Mouse (Mus musculus) thymus, postnatal 25 days (tissue): ENCODE measurements around the gene Vps52.
"Not testable (repeated sequence)": the region's sequence is repeated elsewhere in the genome, so short reads cannot be mapped to it uniquely, and the experiment has no call there.

ENCODE experiments used
- DNase-seq: peaks from one replicate; pipeline ENCODE4 v3.0.0; 2022

Gene Vps52

DNA sequence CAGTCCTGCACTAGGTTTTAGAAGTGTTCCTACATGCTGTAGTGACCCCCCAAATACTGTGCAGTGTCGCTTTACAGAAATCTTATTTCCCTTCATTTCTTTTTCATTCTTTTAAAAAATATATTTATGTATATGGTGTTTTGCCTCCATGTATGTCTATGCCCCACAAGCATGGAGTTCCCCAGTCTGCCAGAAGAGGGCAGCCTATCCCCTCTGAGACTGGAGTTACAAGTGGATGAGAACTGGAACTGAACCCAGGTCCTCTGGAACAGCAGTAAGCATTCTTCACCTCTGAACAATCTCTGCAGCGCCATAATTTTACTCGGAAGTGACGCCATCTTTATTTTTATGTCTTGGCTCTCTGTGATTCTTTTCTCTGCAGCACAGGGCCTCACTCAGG is 13.8 kb downstream of the Vps52 start:
- no peak for DNase-seq

DNA sequence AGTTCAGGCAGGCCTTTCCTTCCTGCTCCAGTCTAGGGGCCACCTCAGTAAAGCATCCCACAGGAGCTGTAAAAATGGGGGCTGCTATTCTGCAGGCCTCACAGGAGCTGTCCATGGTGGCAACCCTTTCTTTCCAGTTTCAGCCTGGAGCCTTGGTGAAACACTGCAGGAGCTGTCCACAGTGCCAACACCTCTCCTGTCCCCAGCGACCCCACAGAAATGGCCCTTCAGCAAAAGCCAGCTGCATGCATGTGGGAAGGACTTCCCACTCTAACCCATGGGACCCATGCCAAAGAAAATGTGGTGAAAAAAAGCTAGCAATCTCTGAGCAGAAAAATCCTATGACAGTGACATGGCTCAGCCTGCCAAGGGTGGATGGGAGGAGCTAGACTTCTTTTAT is 17.1 kb downstream of the Vps52 start:
- DNase-seq = no peak

DNA sequence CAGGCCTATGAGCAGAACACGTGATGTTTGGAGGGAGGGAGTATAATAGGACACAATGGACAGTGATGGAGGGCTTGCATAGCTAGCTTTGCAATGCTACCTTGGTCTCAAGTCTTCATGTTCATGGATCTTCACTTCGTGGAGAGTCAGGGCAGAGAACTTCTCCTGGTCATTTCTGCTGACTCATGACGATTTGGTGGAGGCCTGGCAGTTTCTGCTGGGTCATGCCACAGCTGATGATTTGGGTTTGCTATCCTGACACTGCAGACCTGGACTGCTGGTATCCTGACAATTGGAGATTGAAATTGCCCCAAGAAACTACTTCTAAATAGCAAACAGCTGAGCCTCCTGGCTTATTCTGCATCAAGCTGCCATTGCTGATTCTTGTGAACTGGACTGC is 18.0 kb downstream of the Vps52 start:
- DNase-seq = no peak

DNA sequence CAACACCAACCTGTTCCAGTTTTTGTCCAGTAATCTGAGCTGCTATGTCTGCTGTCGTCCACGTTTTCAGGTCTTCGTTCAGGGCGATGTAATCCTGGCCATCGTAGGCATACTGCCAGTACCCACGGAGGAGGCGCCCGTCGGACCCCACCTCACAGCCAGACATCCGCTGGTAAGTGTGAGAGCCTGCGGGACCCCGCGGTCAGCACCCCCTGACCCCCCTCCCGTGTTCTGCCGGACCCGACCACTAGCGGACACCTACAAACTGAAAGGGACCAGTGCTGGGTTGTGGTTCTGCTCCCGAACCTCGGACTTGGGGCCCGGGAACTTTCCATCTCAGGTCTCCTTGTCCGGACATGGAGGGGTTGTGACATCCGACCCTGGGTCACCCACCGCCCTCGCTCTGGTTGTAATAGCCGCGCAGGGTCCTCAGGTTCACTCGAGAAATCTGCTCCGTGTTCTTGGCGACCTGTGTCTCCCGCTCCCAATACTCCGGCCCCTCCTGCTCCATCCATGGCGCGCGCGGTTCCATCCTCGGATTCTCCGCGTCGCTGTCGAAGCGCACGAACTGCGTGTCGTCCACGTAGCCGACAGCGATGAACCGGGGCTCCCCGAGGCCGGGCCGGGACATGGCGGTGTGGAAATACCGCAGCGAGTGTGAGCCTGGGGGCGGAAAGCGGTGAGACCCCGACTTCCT is 22.4 kb downstream of the Vps52 start:
- DNase-seq = no peak

- peak; percentile 56 for DNase-seq
Observed at GRCm38 (mm10) chr17:33978631-33979031, 23.0 kb downstream of the Vps52 start.

- no peak for DNase-seq
Observed at GRCm38 (mm10) chr17:33979512-33980050, 24.0 kb downstream of the Vps52 start.

DNA sequence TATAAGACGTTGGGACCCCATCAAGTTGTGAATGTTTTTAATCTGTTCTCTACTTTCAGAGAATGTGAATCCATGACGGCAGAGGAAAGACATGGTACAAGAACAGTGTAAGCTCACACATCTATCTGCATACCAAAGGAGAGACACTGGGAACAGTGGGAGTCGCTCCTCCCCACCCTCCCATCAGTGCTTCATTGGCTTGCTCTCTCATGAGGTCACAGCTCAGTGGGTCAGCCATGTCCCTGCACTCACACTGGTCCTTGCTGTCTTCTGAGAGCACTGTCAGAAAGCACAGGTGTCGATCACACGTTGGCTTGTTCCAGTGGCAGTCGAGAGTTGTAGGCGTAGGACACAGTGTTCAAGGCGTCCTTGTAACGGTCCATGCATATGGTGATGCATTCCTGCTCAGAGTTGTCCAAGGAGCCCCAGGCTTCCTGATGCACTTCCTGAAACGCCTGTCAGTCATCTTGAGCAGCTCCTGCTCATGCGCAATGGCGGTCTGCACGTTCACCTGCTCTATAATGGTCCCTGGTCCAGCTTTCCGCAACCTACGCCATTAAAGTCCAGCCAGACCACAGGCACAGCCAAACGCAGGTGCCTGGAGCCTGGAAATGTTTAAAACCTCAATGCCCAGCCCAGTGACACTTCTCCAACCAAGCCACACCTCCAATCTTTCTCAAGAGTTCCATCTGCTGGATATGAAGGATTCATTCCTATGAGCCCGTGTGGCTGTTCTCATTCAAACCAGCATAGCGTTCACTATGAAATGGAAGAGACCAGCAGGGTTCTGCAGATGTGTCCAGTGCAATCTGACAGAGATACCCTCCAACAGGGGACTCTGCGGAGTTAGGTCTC is 24.8 kb downstream of the Vps52 start:
- DNase-seq = no peak

DNA sequence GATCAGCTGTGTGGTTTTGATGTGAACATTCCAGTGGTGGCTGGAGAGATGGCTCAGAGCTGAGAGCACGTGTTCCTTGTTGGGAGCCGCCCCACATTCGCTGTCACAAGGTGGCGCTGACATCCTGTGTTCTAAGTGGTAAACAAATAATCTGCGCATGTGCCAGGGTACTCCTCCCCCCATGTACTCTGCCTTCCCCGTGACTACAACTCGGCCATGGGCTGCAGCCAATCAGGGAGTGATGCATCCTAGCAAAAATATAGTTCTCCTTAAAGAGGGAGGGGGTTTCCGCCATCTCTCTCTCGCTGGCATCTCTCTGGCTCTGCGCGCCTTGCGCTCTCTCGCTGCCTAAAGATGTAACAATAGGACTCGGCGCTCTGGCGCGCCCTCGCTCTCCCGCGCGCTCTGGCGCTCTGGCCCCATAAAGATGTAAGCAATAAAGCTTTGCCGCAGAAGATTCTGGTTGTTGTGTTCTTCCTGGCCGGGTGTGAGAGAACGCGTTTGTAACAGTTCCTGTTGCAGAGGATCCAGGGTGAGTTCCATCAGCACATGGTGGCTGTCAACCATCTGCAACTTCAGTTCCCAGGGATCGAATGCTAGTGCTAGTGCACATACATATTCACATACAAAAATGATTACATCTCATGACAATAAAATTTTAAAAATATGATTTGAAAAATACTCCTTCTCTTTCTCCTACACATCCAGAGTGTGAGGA is 25.7 kb downstream of the Vps52 start:
- DNase-seq = peak; percentile 89

DNA sequence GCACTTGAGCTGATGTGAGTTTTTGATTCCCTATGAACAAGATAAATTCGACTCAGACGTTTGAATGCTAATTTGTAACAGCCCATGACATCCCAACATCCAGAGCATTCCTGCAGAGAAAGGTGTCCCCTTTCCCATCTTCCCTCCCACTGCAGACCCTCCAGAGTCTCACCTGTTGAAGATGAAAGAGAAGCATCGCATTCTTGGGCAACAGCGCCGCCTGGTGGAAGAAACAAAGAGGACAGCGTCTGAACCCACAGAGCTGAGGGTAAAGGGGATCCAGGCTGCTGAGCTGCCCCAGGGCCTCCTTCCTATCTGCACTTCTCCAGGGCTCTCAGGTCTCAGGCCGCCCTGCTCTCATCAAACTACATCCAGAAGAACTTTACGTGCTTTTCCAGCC is 26.5 kb downstream of the Vps52 start:
- peak; percentile 82 for DNase-seq

DNA sequence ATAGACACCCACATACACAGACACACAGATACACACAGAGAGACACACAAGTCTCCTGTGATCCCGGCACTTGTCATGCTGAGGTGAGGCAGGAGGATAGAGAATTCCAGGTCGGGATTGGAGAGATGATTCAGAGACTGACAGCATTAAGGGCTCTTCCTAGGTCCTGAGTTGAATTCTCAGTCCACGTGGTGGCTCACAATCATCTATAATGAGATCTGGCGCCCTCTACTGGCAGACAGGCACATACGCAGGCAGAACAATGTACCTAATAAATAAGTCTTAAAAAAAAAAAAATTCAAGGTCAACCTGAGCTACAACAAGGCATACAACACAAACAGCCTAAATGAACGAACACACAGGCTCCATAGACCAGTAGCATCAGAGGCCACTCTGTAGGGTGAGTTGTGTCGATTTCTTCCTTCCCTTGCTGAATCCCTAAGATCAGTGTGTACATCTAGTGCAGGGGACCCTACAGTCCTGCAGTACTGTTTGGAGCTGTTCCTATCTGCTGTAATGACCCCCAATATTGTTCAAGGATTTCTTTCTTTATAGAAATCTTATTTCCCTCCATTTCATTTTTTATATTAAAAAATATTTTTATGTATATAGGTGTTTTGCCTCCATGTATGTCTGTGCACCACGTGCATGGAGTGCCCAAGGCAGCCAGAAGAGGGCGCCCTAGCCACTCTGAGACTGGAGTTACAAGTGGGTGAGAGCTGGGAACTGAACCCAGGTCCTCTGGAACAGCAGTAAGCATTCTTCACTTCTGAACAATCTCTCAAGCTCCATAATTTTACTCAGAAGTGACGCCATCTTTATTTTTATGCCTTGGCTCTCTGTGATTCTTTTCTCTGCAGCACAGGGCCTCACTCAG is 36.4 kb downstream of the Vps52 start:
- peak; percentile 53 for DNase-seq

DNA sequence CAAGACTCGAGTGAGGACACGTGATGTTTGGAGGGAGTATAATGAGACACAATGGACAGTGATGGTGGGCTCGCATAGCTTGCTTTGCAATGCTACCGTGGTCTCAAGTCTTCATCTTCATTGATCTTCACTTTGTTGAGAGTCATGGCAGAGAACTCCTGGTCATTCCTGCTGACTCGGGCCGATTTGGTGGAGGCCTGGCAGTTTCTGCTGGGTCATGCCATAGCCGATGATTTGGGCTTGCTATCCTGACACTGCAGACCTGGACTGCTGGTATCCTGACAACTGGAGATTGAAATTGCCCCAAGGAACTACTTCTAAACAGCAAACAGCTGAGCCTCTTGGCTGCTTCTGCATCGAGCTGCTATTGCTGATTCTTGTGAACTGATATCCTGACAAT is 39.3 kb downstream of the Vps52 start:
- DNase-seq = no peak

DNA sequence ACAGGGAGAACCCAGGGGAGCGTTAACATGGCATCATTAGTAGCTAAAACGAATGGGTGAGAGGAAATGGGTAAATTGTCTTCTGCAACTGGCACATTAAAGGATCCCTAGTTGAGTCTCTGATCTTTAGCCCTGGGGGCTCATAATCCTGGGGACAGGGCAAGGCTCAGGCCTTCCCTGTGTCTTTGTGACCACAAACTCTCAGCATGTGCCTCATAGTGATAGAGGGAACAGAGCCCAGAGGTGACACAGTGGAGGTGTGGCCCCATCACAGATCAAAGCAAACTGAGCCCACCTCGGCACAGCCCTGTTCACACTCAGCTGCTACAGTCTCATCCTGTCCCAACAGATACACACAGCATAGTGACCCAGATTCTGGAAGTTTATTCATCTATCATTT is 40.0 kb downstream of the Vps52 start:
- no peak for DNase-seq

DNA sequence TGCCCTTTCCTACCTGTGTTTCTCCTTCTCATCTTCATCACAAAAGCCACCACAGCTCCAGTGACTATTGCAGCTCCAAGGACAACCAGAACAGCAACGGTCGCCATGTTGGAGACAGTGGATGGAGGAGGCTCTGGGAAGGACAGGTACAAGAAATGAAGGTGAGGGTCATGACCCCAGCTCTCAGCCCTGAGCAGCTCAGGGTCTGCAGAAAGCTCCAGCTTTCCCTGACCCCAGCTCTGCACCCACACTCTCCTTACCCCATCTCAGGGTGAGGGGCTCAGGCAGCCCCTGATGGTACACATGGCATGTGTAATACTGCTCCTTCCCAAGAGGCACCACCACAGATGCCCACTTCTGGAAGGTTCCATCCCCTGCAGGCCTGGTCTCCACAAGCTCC is 41.4 kb downstream of the Vps52 start:
- DNase-seq = not testable (repeated sequence)

DNA sequence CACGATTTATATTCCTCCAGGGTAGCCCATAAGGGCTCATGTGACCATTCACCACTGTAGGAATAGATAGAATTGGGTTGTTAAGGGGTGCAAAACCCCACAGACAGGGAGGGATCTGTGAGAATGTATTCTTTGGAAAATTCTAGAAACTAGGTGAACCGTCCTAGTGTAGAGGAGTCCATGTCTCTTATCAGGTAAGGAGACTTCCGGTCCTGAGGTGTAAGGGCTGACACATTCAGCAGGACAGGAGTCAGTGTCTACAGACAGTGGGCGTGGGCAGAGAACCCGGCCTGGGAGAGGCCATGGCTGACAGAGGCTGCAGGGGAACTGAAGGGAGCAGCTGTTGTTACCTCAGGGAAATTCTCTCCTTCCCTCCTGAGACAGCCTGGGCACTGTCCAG is 43.1 kb downstream of the Vps52 start:
- not testable (repeated sequence) for DNase-seq

GRCm38 (mm10) chr17:33999341-34000149 is 43.9 kb downstream of the Vps52 start:
- DNase-seq = no peak

- peak; percentile 86 for DNase-seq
Observed at GRCm38 (mm10) chr17:34000150-34000537, 44.5 kb downstream of the Vps52 start, which contains the start of gene H2-K1. H2-K1 (minus strand) TSS chr17:34000347.

DNA sequence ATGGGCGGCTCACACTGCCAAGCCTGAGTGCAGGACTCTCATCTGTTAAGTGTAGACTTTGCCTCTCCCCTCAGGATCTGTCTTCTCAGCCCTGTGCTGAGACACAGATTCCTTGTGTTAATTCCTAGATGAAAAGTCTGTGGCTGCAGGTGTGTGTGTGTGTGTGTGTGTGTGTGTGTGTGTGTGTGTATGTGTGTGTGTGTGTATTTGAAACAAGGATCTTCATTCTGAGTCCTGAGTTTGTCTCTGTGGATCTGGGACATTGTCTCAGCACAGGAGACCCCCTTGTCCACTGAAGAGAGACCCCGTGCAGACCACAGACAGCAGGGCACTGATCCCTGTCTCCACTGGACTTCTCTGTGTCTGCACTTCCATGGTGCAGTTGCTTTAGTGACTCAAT is 45.2 kb downstream of the Vps52 start:
- DNase-seq = not testable (repeated sequence)

GRCm38 (mm10) chr17:34003426-34003825 is 47.8 kb downstream of the Vps52 start:
- peak; percentile 75 for DNase-seq

DNA sequence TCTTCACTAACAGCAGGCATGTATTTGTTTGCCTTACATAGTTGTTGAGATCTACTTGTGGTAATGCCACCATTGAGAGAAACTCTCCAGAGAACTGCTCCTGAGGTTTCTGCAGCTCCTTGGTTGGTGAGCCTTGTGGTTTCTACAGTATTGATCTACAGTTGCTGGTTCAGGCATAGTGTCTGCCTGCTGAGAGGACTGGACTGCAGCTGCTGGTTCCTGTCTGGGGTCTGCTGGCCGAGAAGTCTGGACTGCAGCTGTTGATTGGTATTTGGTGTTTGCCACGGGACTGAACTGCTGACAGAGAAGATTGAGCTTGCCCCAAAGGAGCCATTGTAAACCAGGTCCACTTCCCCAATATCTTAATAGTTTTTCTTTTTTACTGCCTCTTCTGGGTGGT is 51.0 kb downstream of the Vps52 start:
- DNase-seq = no peak

DNA sequence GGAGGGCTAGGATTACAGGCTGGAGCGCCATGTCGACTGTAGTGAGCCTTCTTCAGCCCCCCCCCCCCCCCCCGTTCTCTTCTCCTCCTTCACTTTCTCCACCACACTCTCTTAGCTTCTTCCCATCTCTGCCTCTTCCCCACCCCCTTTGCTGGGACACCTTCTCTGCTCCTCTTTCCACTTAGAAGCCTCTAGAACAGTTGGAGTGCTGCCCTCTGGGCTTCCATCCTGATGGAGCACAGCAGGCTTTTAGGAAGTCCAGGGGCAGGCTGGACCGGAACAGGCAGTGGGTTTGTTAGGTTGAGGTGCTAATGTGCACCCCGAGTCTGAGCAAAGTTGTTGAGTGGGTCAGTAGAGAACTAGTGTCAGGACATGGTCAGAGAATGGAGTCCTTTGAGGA is 54.5 kb downstream of the Vps52 start:
- no peak for DNase-seq

DNA sequence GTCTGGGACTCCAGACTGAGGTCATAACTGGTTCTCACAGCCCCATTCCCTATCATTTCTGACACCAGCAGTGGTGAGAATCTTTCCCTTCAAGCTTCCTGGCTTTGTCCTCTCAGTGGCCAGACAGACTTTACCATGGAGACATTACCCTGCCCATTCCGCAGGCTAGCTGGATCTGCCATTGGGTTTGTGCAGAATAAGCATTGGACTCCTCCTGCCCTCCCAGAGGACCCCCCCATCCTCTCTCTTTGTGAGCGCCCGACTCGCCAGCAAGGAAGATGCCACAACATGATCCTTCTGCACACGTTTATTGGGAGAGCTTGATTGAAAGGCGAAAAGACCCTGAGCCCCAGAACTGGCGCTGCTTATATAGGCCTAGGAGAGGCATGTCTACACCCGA is 57.8 kb downstream of the Vps52 start:
- no peak for DNase-seq
